Mouse (Mus musculus) limb, embryonic 14.5 days (tissue): ENCODE measurements around the gene Sgce. TPM values are rescaled to one million over a fixed set of nuclear protein-coding genes. Genes with fewer than 3 reads are reported as not detected.

Source experiments
- ATAC-seq: fragments of 200-750 bp; cut with Nextera tagmentation; 2 replicates; pipeline ENCODE4 v1.8.0; 2017; ENCODE audit warnings: low read depth, moderate number of reproducible peaks, moderate TSS enrichment; ENCODE audit not compliant: low FRiP score
- DNase-seq: peaks from one replicate; pipeline ENCODE4 v3.0.0-alpha.2; 2015; ENCODE audit warnings: low spot score
- H3K27ac ChIP-seq: fragments of 300-500 bp; sonication (generic); replicated peaks from 2 replicates; pipeline ENCODE4 v1.5.1; 2014; ENCODE audit warnings: low read depth, mild to moderate bottlenecking, low read length, moderate library complexity, mixed read lengths
- H3K27me3 ChIP-seq: fragments of 300-500 bp; sonication (generic); 2 replicates; pipeline ENCODE4 v1.6.1; 2014; ENCODE audit warnings: low read length, mixed read lengths; ENCODE audit not compliant: control insufficient read depth, insufficient read depth
- H3K36me3 ChIP-seq: fragments of 300-500 bp; sonication (generic); 2 replicates; pipeline ENCODE4 v1.6.1; 2014; ENCODE audit warnings: mild to moderate bottlenecking, low read length, moderate library complexity, mixed read lengths; ENCODE audit not compliant: control insufficient read depth, insufficient read depth
- H3K4me1 ChIP-seq: fragments of 300-500 bp; sonication (generic); 2 replicates; pipeline ENCODE4 v1.6.1; 2014; ENCODE audit warnings: antibody characterized with exemption, low read length, mixed read lengths; ENCODE audit not compliant: control insufficient read depth, insufficient read depth
- H3K4me2 ChIP-seq: fragments of 300-500 bp; sonication (generic); replicated peaks from 2 replicates; pipeline ENCODE4 v1.6.1; 2014; ENCODE audit warnings: low read depth, mild to moderate bottlenecking, low read length, moderate library complexity; ENCODE audit not compliant: severe bottlenecking
- H3K4me3 ChIP-seq: fragments of 300-500 bp; sonication (generic); replicated peaks from 2 replicates; pipeline ENCODE4 v1.5.1; 2014; ENCODE audit warnings: low read length
- H3K9ac ChIP-seq: fragments of 300-500 bp; sonication (generic); 2 replicates; pipeline ENCODE4 v1.6.1; 2014; ENCODE audit warnings: mild to moderate bottlenecking, low read depth, low read length, moderate library complexity; ENCODE audit not compliant: severe bottlenecking
- H3K9me3 ChIP-seq: fragments of 300-500 bp; sonication (generic); 2 replicates; pipeline ENCODE4 v1.6.1; 2016; ENCODE audit warnings: low read length; ENCODE audit not compliant: control insufficient read depth
- POLR2A ChIP-seq: fragments of 200-500 bp; IDR thresholded peaks from 2 replicates; pipeline ENCODE4 v1.8.0; 2012; ENCODE audit warnings: inconsistent platforms, mild to moderate bottlenecking, moderate library complexity, borderline replicate concordance; ENCODE audit not compliant: insufficient read depth, insufficient read length; ENCODE audit errors: extremely low read depth
- WGBS: fragments of 180-500 bp; shearing (Covaris S2); extraction: QIAGEN DNeasy Blood & Tissue Kit; methylation state at CpG from one replicate; pipeline ENCODE4 v1.1.7; 2014; 5-methylcytosine and 5-hydroxymethylcytosine counted together
- polyA plus RNA-seq, 2 experiments: library from polyadenylated mRNA; depleted of rRNA in 1 of 2; stranded (reverse) in 1 of 2; unstranded in 1 of 2; fragments of >200 nt; fragmentation: Nextera tagmentation in 1 of 2; extraction: Ambion mirVana in 1 of 2; gene quantifications; 2 replicates each; pipeline versions ENCODE4 v1.2.1 to v1.2.3; 2012 to 2014

Sgce gene
- polyA plus RNA-seq, 2 experiments, result 62.0 to 63.6 TPM

DNA sequence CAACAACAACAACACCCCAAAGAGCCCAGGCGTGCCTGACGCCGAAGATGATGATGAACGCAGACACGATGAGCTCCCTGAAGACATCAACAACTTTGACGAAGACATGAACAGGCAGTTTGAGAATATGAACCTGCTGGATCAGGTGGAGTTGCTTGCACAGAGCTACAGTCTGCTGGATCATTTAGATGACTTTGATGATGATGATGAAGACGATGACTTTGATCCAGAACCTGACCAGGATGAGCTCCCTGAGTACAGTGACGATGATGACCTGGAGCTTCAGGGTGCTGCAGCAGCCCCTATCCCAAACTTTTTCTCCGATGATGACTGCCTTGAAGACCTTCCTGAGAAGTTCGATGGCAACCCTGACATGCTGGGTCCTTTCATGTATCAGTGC is 7.3 kb upstream of the Sgce start:
- Histone ChIP-seq H3K27ac (no peak overlapping the region), H3K9me3 (peaks cover 15% of the 10 kb centered on the region), H3K4me1 (no peaks in the 10 kb centered on the region), H3K36me3 (peaks cover 4% of the 10 kb centered on the region), H3K27me3 (no peaks in the 10 kb centered on the region), H3K4me3 (no peak overlapping the region), H3K9ac (no peak overlapping the region), H3K4me2 (no peak overlapping the region)
- DNase-seq (no peak), ATAC-seq (no peak)
- no peak for TF ChIP-seq POLR2A
- 93% methylated on average over 10 of the region's 10 CpGs for WGBS

DNA sequence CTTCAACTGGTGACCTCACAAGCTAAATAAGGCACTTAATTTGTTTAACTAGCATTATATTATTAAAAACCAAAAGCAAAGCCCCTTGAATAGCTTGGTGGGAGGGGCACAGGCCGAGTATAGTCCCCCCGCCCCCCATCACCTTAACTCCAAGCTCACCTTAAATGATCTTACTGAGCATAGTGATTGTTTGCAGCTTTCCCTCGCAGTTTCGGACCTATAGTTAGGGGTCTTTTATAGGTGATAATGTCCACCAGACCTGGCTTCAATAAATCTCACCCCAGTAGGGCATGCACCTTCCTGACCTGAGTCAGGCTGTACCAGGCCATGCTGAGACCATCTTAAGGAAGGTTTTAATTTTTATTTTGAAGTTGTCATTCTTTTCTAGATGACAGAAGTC is 4.3 kb upstream of the Sgce start:
- ATAC-seq, result no peak
- DNase-seq, result no peak
- Histone ChIP-seq H3K4me2 (no peak overlapping the region), H3K27me3 (no peaks in the 10 kb centered on the region), H3K4me1 (no peaks in the 10 kb centered on the region), H3K9me3 (peaks cover 42% of the 10 kb centered on the region), H3K27ac (no peak overlapping the region), H3K9ac (no peak overlapping the region), H3K36me3 (peaks cover 4% of the 10 kb centered on the region; the same call in 1 of the 2 replicates), H3K4me3 (no peak overlapping the region)
- WGBS, result 23% methylated on average over 4 of the region's 4 CpGs
- no peak for TF ChIP-seq POLR2A

DNA sequence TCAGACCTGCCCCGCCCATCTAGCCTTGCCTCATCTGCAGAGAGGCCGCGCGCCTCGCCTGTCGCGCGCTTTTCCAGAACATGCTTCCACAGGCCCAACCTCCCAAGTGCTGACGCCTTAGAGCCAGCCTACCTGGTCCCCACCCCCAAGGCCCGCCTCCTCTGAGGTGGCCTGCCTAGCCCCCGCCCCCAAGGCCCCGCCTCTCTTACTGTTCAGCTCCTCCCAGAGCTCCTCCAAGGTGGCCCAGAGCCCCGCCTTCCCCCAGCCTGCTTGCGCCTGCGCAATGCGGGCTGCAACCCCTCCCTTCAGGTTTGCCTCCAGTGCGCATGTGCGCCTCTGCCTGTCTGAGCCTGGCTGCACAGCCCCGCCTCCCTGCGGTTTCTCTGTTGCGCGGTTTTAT is 2.1 kb upstream of the Sgce start:
- ATAC-seq (peak; percentile 92), DNase-seq (peak; percentile 94)
- Histone ChIP-seq H3K27ac (no peak overlapping the region), H3K36me3 (no peaks in the 10 kb centered on the region; the same call in 1 of the 2 replicates), H3K9ac (no peak overlapping the region), H3K27me3 (no peaks in the 10 kb centered on the region), H3K9me3 (peaks cover 28% of the 10 kb centered on the region; the same call in 1 of the 2 replicates), H3K4me1 (no peaks in the 10 kb centered on the region), H3K4me2 (peak overlapping the region; percentile 48), H3K4me3 (peak overlapping the region; percentile 49)
- no peak for TF ChIP-seq POLR2A
- WGBS, result 56% methylated on average over 20 of the region's 22 CpGs

DNA sequence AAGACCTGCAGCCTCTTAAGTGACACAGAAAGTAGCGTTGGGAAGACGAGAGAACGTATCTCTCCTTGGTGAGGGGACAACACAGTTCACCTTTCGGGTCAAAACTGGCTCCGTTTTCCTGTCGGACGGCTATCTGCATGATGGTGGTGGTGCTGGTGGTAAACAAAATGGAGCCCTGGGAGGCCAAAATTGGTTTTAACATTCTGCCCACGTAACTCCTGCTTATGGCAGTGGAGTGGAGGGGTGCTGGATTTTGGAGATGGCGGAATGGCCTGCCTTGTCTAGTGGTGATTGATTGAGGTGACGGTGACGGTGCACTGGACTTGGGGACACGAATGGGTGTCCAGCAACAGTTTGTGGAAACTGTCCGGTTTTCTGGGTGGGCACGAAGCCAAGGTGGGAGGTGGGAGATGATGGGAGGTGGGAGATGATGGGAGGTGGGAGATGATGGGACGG is 1.5 kb upstream of the Sgce start:
- Histone ChIP-seq H3K4me2 (peak overlapping the region; percentile 48), H3K9ac (peak overlapping the region; percentile 38; the same call in 1 of the 2 replicates), H3K27me3 (no peaks in the 10 kb centered on the region), H3K9me3 (peaks cover 28% of the 10 kb centered on the region; the same call in 1 of the 2 replicates), H3K36me3 (no peaks in the 10 kb centered on the region), H3K27ac (peak overlapping the region; percentile 52; the same call in 1 of the 2 replicates), H3K4me3 (peak overlapping the region; percentile 49), H3K4me1 (no peaks in the 10 kb centered on the region)
- 43% methylated on average over 15 of the region's 15 CpGs for WGBS
- 0 out of 2 replicates have a peak, but pooled peaks have one; percentile 3 for TF ChIP-seq POLR2A
- no peak for DNase-seq
- peak; percentile 17; the same call in 1 of the 2 replicates for ATAC-seq

DNA sequence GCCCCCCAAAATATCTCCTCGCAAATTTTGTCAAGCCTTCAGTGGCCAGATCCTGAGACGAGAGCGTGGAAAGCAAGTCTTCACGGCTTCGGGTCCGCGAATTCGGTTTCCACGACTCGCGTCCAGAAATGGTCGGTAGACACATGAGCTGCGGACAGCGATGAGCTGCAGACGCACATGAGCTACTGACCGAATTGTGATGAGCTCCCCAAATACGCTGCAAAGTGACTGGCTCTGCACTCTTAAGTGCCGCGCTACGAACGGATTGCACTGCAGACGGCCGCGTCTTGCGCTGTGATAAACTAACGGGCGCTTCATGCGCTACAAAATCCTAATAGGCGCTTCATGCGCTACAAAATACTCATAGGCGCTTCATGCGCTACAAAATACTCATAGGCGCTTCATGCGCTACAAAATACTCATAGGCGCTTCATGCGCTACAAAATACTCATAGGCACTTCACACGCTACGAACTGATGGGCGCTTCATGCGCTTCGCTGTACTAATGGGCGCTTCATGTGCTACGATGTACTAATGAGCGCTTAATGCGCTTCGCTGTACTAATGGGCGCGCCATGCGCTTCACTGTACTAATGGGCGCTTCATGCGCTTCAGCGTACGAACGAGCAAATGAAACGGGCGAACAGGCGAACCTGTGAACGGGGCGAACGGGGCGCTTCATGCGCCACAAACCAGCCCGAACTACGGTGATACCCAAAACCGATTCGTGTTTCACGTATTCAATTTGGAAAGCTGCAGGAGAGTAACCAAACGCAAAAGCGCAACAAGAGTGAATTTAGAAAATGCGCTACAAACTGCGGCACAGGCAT is 884 bp upstream of the Sgce start:
- H3K27me3 ChIP-seq, result no peaks in the 10 kb centered on the region
- H3K9ac ChIP-seq, result peak overlapping the region; percentile 41
- WGBS, result 68% methylated on average over 71 of the region's 71 CpGs
- peak; percentile 70 for DNase-seq
- H3K4me3 ChIP-seq, result peak overlapping the region; percentile 49
- peaks cover 28% of the 10 kb centered on the region; the same call in 1 of the 2 replicates for H3K9me3 ChIP-seq
- TF ChIP-seq POLR2A, result no peak
- H3K36me3 ChIP-seq, result no peaks in the 10 kb centered on the region
- no peak for ATAC-seq
- peak overlapping the region; percentile 56 for H3K27ac ChIP-seq
- peak overlapping the region; percentile 48 for H3K4me2 ChIP-seq
- no peaks in the 10 kb centered on the region for H3K4me1 ChIP-seq
